ENCODE assay signal across 27 mouse cellular contexts in genomic region chr11:30821116-30821515, GRCm38 (mm10).
"Had no signal": no experiment of that assay in that cellular context is flagged by ENCODE, and none has a peak within 500 bp of the region (broad histone marks: within the 10 kb centered on the region; RNA-seq: fewer than 3 reads in every experiment).

No protein-coding gene starts in this region.

- H3K9me3 ChIP-seq: heart, embryonic 13.5 days; heart, embryonic 15.5 days; hindbrain, embryonic 13.5 days; hindbrain, embryonic 15.5 days; kidney, embryonic 15.5 days; limb, embryonic 13.5 days; limb, embryonic 15.5 days; liver, embryonic 12.5 days had no signal

- H3K4me1 ChIP-seq: heart, embryonic 13.5 days; heart, embryonic 15.5 days; hindbrain, embryonic 13.5 days; hindbrain, embryonic 15.5 days; kidney, embryonic 15.5 days; limb, embryonic 13.5 days; limb, embryonic 15.5 days; liver, embryonic 12.5 days had no signal

- H3K4me2 ChIP-seq: heart, embryonic 11.5 days; heart, embryonic 13.5 days; heart, embryonic 15.5 days; hindbrain, embryonic 13.5 days; hindbrain, embryonic 15.5 days; kidney, embryonic 15.5 days; limb, embryonic 13.5 days; limb, embryonic 15.5 days; liver, embryonic 12.5 days had no signal

- ATAC-seq: hindbrain, postnatal 0 days; intestine, embryonic 16.5 days; liver, embryonic 12.5 days had no signal

- H3K4me3 ChIP-seq: gastrocnemius, adult 2 months; heart, adult 2 months; heart, embryonic 13.5 days; heart, embryonic 15.5 days; hindbrain, embryonic 13.5 days; hindbrain, embryonic 15.5 days; kidney, embryonic 15.5 days; limb, embryonic 13.5 days; limb, embryonic 15.5 days; liver, embryonic 12.5 days had no signal

- DNase-seq: gastrocnemius, adult 2 months; gastrocnemius, postnatal 10 days; gastrocnemius, postnatal 25 days; heart, adult 11 months; heart, adult 2 months; heart, postnatal 14 days; heart, postnatal 36 days; kidney, adult 11 months; kidney, adult 2 months; kidney, adult 9 months; kidney, postnatal 14 days; kidney, postnatal 36 days; layer of hippocampus, adult 9-11 months; layer of hippocampus, postnatal 36 days; left cerebral cortex, postnatal 4 days had no signal

- H3K9ac ChIP-seq: heart, embryonic 13.5 days; heart, embryonic 15.5 days; hindbrain, embryonic 13.5 days; hindbrain, embryonic 15.5 days; kidney, embryonic 15.5 days; limb, embryonic 13.5 days; limb, embryonic 15.5 days; liver, embryonic 12.5 days had no signal

- H3K27ac ChIP-seq: gastrocnemius, adult 2 months; heart, adult 2 months; heart, embryonic 13.5 days; heart, embryonic 15.5 days; hindbrain, embryonic 13.5 days; hindbrain, embryonic 15.5 days; hindbrain, postnatal 0 days; kidney, embryonic 15.5 days; kidney, postnatal 0 days; limb, embryonic 13.5 days; limb, embryonic 15.5 days; liver, embryonic 12.5 days had no signal

- H3K27me3 ChIP-seq: heart, embryonic 13.5 days; heart, embryonic 15.5 days; hindbrain, embryonic 13.5 days; hindbrain, embryonic 15.5 days; kidney, embryonic 15.5 days; limb, embryonic 13.5 days; limb, embryonic 15.5 days; liver, embryonic 12.5 days had no signal
